Mouse (Mus musculus) megakaryocyte, embryonic 14.5 days (primary cell): ENCODE data around the gene Iqch.

ENCODE experiments used
- FLI1 ChIP-seq: IDR thresholded peaks from 2 replicates; pipeline ENCODE4 v1.6.1; 2012; ENCODE audit warnings: low read length, inconsistent platforms, mixed read lengths
- GATA1 ChIP-seq: IDR thresholded peaks from 3 replicates; pipeline ENCODE4 v1.6.1; 2012; ENCODE audit warnings: mixed read lengths, low read length, inconsistent platforms, borderline replicate concordance

GRCm38 (mm10) chr9:63580046-63580445 is 22.2 kb downstream of the Iqch start:
- TF ChIP-seq GATA1 (no peak), FLI1 (no peak)
